Mouse (Mus musculus): ENCODE data around the gene Klrg2.

The Klrg2 gene

GRCm38 (mm10) chr6:38632826-38633225 is 4.2 kb downstream of the Klrg2 start:
- no peak for DNase-seq (ENCODE audit: inconsistent age in 2 of 2, low spot score in 1 of 2)

- DNase-seq (ENCODE audit: inconsistent age in 2 of 2, low spot score in 1 of 2), result no peak
Measured at GRCm38 (mm10) chr6:38629556-38629955, 7.5 kb downstream of the Klrg2 start.

- no peak for DNase-seq (ENCODE audit: inconsistent age in 2 of 2, low spot score in 1 of 2)
Measured at GRCm38 (mm10) chr6:38627486-38627885, 9.6 kb downstream of the Klrg2 start.

GRCm38 (mm10) chr6:38627081-38627480 is 10.0 kb downstream of the Klrg2 start:
- DNase-seq (ENCODE audit: inconsistent age in 2 of 2, low spot score in 1 of 2), result no peak

- no peak for DNase-seq (ENCODE audit: inconsistent age in 2 of 2, low spot score in 1 of 2)
Measured at GRCm38 (mm10) chr6:38626086-38626485, 11.0 kb downstream of the Klrg2 start.

GRCm38 (mm10) chr6:38624439-38624838 is 12.6 kb downstream of the Klrg2 start:
- DNase-seq (ENCODE audit: inconsistent age in 2 of 2, low spot score in 1 of 2), result peak; percentile 52 to 73

- DNase-seq (ENCODE audit: inconsistent age in 2 of 2, low spot score in 1 of 2), result no peak
Measured at GRCm38 (mm10) chr6:38623457-38623856, 13.6 kb downstream of the Klrg2 start.

- DNase-seq (ENCODE audit: inconsistent age in 2 of 2, low spot score in 1 of 2), result no peak
Measured at GRCm38 (mm10) chr6:38622406-38622805, 14.6 kb downstream of the Klrg2 start.

- DNase-seq (ENCODE audit: inconsistent age in 2 of 2, low spot score in 1 of 2), result peak in 1 of 2 experiments; percentile 57
Measured at GRCm38 (mm10) chr6:38609892-38610291, 27.1 kb downstream of the Klrg2 start.

- DNase-seq (ENCODE audit: inconsistent age in 2 of 2, low spot score in 1 of 2), result no peak
Measured at GRCm38 (mm10) chr6:38597481-38597880, 39.6 kb downstream of the Klrg2 start.

GRCm38 (mm10) chr6:38581711-38582110 is 55.3 kb downstream of the Klrg2 start:
- DNase-seq (ENCODE audit: inconsistent age in 2 of 2, low spot score in 1 of 2), result no peak

- DNase-seq (ENCODE audit: inconsistent age in 2 of 2, low spot score in 1 of 2), result no peak
Measured at GRCm38 (mm10) chr6:38580112-38580857, 56.8 kb downstream of the Klrg2 start.

- DNase-seq (ENCODE audit: inconsistent age in 2 of 2, low spot score in 1 of 2), result no peak
Measured at GRCm38 (mm10) chr6:38576096-38576495, 60.9 kb downstream of the Klrg2 start.

Data from adrenal gland, adult (tissue).